Mouse (Mus musculus): ENCODE results near the gene Polh.

Polh gene

GRCm38 (mm10) chr17:46132058-46132718 lies 70.3 kb downstream of the Polh start:
- DNase-seq (ENCODE audit: low read depth) = peak; percentile 69

GRCm38 (mm10) chr17:46129741-46130498 lies 72.5 kb downstream of the Polh start:
- no peak for DNase-seq (ENCODE audit: low read depth)

- no peak for DNase-seq (ENCODE audit: low read depth)
These were observed 74.5 kb downstream of the Polh start for GRCm38 (mm10) chr17:46127814-46128493.

GRCm38 (mm10) chr17:46126608-46127007 lies 75.8 kb downstream of the Polh start:
- no peak for DNase-seq (ENCODE audit: low read depth)

GRCm38 (mm10) chr17:46123953-46124700 lies 78.3 kb downstream of the Polh start:
- DNase-seq (ENCODE audit: low read depth) = no peak

- DNase-seq (ENCODE audit: low read depth) = no peak
These were observed 79.2 kb downstream of the Polh start for GRCm38 (mm10) chr17:46123285-46123684.

GRCm38 (mm10) chr17:46122791-46123190 lies 79.7 kb downstream of the Polh start:
- DNase-seq (ENCODE audit: low read depth) = no peak

Data from induced T-regulatory cell, adult 2 months (primary cell).